Mouse (Mus musculus) layer of hippocampus, postnatal 10 days (tissue): ENCODE measurements around the gene Acp1. TPM values are rescaled to one million over a fixed set of nuclear protein-coding genes. Genes with fewer than 3 reads are reported as not detected.
A peak's percentile ranks its signal among the peaks of the same experiment; 100 is the strongest.

Source experiments
- DNase-seq, 2 experiments: peaks; one replicate each; pipeline ENCODE4 v3.0.0; 2021; ENCODE audit warnings: low spot score in 2 of 2
- total RNA-seq, 2 experiments: library from RNA; stranded (reverse); gene quantifications; 2 replicates each; pipeline ENCODE4 v1.2.3; 2021

The Acp1 gene
- total RNA-seq, 2 experiments from 2014 or later, result 52.2 to 58.4 TPM

DNA sequence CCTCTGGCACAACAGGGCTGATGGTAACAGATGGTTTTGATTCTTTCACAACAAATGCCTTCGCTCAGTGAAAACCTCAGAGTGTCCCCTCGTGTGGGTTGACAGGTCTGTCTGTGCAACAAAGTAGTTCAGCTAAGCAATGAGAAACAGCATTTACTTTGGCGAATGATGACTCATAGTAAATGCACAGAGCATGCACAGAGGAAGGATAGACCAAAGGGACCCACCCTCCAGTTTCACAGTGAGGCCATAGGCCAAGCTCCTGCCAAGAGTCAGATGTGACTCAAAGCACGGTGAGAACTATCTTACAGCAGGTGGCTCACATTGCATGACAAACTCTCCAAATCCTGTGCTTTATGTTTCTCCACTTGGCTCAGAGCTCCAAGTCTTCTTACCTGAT is 45.6 kb downstream of the Acp1 start:
- DNase-seq, result no peak

DNA sequence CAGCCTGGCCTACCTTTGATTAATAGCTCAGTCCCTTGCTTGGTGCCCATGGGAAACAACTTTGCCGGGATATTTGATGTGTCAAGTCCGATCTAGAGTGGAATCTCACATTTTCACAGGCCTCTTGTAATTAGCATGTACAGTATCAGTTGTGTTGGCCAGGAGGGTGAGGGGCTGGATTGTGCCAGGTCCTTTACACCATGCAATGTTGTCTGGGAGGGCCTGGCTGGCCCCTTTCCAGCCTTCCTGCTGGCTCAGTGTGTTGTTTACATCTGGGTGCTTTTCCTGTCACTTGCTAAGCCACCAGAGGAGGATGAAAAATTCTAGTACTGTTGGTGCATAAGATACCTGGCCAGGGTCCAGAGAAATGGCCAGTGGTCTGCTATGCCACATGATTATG is 47.0 kb downstream of the Acp1 start:
- DNase-seq, result no peak

DNA sequence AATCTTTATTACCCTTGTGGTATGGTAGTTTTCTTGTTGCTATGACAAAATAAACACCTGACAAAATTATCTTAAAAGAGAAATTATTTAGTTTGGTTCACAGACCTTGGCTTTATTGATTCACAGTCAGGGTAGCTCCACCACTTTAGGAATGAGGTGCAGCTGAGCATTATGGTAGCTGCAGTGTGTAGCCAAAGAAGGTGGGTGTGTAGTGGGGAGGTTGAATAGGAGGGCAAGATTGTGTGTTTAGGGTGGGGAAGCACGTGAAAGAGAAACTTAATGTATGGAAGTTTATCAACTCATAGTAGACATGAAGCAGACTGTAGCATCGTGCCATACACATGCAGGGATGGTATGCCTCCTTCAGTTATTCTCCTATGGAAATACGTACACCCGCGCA is 55.2 kb downstream of the Acp1 start:
- DNase-seq, result no peak

DNA sequence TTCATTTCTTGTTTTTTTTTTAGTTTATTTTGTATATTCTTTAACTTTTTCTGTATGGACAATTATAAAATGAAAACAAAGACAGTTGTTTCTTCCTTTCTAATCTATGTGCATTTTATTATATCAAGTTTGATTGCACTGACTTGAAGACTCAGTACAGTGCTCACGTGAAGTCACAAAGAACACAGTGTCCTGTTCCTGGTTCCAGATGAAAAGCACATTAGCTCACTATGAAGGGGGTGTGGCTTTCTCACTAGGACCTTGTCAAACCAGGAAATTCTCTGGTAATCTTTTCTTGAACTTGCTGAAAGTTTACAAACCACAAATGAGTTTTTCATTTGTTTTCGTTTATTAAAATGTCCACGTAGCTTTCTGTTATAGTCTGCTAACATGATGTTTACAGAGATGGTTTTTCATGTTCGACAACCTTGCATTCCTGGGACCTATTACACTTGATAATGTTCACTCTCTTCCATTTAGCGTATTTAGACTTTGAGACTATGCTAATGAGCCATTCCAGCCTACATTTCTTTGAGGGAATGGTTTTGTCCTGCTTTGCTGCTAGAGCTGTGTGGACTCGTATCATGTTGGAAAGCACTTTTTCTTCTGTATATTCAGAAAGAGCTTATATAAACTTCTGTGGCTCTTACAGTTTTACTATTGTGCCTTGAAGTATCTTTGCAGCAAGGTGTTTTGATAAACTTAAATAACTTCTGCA is 55.8 kb downstream of the Acp1 start:
- DNase-seq, result no peak

DNA sequence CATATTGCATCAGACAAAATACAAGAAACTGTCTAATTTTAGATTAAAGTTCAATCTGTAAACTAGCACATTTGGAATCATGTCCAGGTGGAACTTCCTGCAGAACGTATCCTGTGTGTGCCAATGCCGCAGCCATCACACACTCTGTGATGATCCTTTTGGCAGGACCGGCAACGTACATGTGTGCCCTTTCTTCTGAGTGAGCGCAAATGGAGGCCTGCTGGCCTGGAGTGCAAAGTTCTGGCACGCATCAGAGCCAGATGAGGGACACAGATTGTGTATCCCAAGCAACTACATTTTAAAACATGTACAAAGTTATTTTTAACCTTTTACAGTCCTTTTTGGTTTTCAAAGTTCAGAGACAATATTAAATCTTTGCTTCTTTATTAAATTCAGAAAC is 59.5 kb downstream of the Acp1 start:
- peak; percentile 13 to 31 for DNase-seq

DNA sequence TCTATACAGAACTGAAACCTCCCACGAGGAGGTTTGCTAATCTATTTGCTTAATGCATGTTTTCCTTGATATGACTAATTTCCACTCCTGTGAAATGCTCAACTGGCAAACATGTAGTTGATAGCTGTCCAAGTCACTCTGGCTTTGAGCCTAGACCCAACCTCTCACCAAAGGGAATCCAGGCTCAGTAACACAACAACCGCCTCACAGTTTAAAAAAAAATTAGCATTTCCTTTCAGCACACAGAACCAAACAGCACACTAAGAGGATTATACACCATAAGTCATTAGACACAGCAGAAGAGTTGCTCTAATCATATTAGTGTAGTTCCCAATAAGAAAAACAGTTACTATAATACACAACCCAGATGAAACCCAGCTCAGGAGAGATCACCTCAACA is 60.5 kb downstream of the Acp1 start:
- DNase-seq, result peak; percentile 52 to 68

DNA sequence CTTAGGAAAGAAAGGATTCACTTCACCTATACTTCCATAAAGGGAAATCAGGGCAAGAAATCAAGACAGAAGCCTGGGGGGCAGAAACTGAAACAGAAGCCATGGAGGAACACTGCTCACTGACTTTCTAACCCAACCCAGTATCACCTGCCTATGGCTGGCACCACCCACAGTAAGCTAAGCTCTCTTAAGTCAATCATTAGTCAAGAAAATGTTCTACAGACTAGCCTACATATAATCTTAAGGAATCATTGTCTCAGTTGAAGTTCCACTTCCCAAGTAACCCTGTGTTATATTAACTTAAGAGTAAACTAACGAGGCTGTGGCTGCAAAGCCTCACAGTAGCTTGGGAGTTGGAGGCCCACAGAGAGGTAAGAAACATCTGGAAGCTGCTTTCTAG is 62.9 kb downstream of the Acp1 start:
- DNase-seq, result no peak

Other genes with a start within 250 kb of the Acp1 start
- gene Alkal2, start 27.3 kb downstream of the Acp1 start, total RNA-seq, result 1 to 10 TPM; 3.5 to 5.2 TPM
- 10 to 100 TPM; 21.5 to 22.2 TPM for gene Sh3yl1, start 79 bp upstream of the Acp1 start, total RNA-seq
- not detected for gene Fam110c, start 162.3 kb upstream of the Acp1 start, total RNA-seq